Mouse (Mus musculus) erythroid progenitor cell, adult 5-6 weeks (primary cell): Measurements from ENCODE around the gene Satb2. TPM values are rescaled to one million over a fixed set of nuclear protein-coding genes. Genes with fewer than 3 reads are reported as not detected.

ENCODE experiments used
- ATAC-seq: replicated peaks from 2 replicates; pipeline ENCODE4 v1.8.0; 2016; ENCODE audit warnings: moderate number of reproducible peaks, mild to moderate bottlenecking, moderate TSS enrichment, inconsistent platforms; ENCODE audit not compliant: poor library complexity, low FRiP score, severe bottlenecking
- total RNA-seq, 2 experiments: library from RNA; stranded (forward) in 1 of 2; stranded (reverse) in 1 of 2; fragments of 150-400 nt in 1 of 2; fragments of 186-747, 209-891 nt in 1 of 2; gene quantifications; 2 replicates each; pipeline versions ENCODE4 v1.2.3 to v1.2.4; 2015 to 2017; ENCODE audit warnings: low replicate concordance in 2 of 2

Gene Satb2
- total RNA-seq, 2 experiments from 2014 or later, result 0.08 TPM; not detected in 1

DNA sequence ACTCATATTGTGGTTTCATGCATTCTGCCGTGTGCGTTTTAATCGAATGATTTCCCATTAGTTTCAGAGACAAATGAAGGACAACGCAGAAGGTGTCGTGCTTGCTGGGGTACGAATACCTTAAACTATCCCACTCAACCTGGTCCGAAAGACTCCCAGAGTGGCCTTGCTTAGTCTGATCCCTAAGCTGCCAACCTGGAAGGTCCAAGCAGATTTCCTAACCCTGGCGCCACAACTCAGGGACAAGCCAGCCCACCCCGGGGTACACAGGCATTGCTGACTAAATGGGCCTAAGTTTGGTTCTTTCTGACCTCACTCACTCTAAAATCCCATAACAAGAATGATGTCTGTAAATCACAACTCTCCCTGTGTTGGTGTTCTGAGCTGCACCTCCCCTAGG, 132.1 kb downstream of the Satb2 start:
- no peak for ATAC-seq

DNA sequence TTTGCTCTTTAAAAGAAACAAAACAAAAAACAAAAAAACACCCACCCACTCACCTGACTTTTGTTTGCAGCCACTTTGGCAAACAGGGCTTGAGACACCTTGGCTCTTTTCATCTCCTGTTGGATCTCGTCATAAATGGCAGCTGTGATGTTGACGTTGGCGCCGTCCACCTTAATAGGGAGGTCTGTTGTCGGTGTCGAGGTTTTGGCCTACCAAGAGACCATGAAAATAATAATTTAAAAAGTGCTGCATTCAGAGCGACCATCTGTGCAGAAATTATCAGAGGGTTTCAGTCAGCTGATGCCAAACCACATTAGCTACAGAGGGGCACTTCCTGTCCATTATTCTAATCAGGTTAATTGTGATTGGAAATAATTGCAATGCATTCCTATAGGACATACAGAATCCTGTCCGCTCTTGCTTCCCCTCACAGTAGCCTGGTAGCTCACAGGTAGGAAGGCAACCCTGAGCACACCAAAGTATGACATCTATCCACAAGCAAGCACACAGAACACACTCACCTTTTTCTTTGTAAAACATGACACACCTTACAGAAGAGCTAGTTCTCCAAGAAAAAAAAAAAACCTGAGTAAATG, 132.8 kb downstream of the Satb2 start:
- no peak for ATAC-seq

DNA sequence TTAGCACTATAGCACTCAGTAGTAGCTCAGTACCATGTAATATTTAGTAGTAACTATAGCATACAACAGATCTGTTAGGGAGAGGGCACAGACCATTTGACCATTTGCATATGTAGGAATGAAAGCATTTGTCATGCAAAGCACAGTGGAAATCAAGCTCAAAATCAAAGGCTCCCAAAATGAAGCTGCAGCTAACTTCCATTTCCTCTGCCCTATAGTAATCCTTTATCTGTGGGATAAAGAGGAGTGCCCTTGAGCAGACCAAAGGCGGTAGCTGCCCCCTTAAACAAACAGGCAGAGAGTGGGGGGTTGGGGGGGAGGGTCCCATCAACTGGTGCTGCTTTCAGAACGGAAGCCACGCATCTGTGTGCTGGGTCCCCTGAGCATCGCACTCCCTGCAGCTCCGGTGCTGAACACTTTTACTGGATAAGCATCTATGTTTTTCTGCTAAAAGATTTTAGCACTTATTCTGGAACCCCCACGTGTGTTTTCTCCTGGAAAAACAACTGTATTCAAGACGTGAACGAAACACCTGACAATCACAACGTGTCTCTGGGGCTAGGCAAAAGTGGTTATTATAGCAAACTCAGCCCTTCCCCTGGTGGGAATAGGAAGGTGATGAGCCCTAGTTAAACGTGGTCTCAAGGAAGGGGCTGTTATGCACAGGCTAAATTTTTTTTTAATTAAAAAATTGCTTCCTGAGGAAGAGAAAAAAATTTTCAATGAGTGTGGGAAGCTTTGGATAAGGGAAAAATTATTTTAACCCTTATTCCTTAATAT, 133.7 kb downstream of the Satb2 start:
- ATAC-seq, result no peak

DNA sequence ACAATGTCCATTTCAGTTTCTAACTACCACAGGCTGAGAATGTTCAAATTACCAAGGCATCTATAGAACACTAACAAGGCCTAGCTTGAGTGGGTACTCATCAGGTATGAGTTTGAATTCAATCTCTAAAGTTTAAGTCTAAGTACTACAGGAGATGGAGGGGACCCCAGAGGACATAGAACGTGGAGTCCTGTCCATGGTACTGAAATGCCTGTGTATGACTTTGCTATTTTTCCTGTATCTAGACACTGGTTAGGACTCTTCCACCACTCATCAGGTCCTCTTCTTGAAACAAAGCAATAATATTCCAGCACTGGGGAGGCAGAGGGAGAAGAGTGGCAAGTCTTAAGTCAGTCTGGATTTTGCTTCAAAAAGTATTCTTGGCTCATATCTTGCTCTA, 139.5 kb downstream of the Satb2 start:
- ATAC-seq, result no peak

DNA sequence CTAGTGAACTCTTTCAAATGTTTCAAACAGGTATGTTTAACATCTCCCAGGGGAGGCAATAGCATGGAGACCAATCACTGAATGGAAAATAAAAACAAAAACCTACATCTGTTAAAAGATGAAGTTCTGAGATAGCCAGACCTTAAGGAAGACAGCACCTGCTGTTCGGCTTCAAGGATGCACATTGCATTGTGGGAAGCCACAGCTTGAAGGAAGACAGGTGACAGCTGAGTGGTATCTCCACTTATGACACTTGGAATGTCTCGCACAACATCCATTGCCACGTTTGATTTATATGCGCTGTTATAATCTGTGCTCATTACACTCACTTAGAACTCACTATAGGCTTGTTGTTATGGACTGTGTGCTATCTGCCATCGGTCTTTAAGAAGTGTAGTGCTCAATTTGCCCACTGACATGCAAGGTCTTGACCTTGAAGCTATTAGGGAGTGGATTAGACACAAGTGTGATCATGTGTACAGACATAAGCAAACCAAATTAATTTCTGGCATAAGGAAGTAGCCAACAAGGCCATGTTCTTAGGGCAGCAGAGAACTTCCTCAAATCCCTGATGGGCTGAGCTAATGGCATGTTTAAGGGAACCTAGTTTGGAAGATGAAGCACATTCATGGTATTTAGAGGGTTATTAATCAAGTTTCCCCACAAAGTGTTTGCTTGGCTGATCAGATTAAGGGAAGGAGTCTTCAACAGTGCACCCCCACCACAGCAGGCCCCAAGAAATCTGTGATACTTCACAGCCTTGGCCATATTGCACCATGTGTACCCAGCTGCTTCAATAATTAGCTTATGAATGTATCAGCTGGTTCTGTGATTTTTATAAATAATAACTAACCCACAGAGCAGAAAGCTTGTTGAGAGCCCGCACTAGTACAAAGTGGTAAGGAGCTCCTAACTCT, 144.2 kb downstream of the Satb2 start:
- ATAC-seq, result no peak

DNA sequence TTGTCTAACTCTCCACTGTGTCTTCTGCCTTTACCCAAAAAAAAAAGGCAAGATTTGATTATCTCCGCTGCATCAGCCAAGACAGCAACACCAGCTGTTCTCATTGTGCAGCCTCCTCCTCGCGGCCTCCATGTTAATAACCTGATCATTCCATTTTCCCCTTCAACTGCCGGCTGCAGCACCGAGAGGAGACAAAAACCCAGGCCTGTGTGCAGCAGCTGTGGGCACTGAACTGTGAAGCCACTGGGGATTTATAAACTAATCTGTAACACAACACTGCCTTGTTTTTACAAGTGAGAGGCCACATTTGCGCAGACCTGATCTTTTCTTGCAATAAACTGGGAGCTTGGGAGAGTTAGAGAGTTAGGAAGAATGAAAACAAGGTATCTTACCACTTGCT, 145.1 kb downstream of the Satb2 start:
- no peak for ATAC-seq

DNA sequence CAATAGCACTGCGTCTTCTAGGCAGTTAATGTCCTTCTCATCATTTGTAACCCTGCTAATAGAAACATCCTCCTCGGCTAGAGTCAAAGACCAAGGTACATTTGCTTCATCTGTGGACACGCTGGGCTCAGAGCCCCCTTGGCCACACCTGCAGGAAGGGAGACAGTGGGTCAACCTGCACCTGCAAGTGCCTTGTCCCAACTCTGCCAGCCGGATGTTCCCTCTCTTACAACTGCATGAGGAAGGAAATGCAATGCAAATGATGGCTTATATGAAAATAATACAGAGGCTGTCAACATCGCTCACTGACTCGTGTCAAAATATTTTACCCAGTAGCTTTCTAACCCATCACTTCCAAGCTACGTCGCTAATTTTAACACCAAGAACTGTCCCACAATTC, 145.7 kb downstream of the Satb2 start:
- no peak for ATAC-seq

DNA sequence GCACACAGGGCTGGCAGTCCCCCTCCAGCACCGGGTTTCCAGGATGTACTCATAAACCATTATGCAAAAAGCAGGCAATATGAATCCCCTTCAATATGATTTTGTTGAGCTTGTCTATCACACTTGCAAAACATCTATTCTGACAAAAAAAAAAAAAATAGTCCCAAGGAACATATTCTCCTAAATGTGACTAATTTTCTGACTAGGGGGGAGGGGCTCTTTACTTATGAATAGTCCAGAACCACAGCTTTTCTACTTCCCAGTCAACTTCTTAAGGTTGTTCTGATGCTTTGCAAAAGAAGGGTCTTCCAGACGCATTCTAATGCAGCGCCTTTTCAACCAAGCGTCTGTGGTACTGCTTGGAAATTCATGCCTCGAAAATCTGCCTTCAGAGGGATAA, 155.7 kb downstream of the Satb2 start:
- no peak for ATAC-seq

DNA sequence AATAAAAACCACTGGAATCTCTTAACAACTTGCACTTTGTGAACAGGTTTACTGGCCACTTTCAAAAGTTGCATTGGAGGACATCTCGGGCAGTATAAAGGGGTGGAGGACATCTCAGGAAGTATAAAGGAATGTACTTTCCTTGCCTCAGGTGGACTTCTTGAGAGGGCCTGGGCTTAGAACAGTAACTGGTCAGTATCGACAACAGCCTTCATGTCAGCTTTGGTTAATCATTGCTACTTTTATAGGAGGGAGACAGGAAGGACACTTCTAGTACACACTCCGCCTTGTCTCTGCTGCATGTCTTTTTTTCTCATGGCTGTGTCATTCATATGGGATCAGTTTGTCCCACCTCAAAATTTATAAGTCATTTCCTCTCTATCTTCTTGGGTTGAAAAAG, 156.4 kb downstream of the Satb2 start:
- no peak for ATAC-seq

DNA sequence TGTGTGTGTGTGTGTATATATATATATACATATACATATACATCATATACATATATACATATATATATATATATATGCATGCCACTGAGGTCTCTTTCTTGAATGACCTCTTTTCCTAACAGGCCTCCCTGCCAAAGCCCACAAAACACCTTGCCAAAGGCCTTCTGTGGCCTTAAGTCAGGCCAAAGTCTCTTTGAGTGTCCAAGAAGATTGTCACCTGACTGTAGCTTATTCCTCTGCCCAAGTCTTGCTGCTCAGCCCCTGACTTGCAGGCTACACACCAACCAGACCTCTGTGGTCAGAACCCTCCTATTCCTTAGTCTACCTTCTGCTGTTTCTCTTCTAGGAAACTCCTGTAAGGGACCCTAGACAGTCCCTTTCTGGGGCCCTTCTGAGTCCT, 164.9 kb downstream of the Satb2 start:
- no peak for ATAC-seq

DNA sequence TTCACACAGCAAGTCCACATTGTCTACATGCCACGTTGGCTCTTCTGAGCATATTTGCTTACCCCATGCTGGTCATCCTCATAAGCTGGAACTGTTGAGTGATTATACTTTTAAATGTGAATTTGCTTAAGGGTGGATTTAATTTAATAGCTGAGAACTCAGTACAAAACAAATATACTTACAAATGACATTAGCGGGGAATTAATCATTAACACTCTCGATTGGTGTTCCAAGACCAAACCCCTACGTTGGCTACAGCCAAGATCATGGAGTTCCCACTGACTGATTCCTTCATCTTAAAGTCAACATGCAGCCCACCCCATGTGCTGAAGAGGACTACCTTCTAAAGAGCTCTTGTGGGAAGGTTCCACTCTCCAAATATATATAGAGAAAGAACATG, 165.5 kb downstream of the Satb2 start:
- ATAC-seq, result no peak

DNA sequence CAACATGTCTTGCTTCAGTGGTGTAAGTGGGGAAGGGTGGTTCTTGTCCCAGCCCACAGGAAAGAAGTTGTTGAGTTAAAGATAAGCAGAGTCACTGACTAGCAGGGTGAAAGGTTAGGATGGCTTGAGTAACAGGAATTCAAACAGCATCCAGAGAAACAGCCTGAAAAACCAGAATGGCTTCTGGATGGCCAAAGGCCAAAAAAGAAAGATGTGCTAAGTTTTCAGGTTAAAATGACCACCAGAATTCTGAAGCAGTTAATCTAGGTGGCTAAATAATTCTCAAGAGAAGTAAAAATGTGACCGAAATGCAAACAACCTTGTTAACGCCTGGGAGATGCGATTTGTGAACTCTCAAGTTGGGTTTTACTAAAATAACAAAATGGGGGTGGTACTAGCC, 167.0 kb downstream of the Satb2 start:
- ATAC-seq, result no peak

DNA sequence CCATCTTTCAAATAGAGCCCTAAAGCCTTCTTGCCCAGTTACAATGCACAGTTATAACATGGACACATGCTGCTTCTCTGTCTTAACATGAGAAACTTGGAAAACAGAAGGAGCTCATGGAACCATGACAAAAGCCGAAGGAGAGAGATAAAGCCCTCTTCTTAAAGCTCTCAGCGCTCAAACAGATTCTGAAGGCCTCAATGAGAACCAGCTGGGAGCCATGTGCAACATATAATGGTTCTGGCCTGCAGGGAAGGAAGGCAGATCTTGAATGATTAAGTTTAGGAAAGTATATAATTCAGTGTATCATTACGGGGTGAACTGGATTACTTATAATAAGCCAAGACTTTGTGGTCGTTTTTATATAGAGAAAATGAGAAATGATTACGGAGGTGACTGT, 172.4 kb downstream of the Satb2 start:
- ATAC-seq, result no peak

DNA sequence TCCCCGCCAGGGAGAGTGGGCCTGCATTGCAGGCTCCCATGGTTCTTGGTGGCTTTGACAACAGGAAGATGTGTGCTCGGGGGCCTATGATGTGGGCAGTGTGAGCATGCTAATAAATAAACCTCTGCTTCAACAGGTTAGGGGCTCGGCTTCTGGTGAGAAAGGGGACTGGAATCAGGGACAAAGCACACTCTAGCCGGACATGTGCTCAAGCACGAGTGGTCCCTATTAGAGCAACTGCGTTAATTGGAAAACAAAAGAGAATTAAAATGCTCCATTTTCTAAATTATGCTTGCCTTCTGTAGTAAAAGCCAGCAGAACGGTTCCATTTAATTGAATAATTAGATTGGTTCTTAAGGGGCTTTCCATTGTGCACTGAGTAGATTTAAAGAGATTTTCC, 177.8 kb downstream of the Satb2 start:
- ATAC-seq, result no peak

DNA sequence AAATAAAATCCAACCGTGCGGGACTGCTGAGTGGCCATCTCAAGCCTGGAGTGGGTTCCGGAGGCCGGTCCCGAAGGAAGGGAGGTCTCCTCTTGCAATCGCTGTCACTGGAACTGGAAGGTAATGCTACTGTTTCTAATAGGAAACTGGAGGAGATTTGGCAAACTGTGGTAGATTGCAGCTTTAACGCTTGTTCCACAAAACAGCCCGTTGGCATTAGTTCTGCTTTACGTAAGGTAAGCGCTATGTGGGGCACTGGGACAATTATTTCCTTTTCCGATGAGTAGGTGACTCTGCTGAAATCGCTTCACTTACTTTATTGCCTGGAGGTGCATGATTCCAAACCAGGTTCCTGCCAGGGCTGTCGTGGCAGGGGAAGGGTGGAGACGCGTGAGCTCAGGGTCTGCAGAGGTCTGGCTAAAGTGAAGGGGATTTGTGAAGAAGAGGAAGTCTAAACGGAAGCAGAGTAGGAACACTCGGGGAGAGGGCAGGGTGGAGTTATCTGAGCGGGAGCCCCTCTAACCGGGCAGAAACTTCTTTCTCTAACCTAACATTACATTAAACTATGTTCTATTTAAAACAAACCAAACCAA, 183.3 kb downstream of the Satb2 start:
- ATAC-seq, result no peak

DNA sequence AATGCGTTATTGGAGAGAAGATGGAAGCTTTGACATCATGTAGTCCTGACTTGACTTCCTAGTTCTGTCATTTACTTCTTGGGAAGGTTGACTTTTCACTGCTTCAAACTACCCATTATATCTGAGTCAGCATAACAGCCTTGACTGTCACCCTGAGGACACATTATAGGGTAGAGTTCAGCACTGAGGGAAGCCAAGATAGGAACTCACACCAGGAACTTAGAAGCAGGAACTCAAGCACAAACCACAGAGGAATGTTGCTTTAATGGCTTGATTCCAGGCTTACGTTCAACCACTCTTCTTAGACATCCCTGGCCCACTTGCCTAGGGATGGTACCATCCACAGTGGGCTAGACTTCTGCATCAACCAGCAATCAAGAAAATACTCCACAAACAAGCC, 188.8 kb downstream of the Satb2 start:
- no peak for ATAC-seq

DNA sequence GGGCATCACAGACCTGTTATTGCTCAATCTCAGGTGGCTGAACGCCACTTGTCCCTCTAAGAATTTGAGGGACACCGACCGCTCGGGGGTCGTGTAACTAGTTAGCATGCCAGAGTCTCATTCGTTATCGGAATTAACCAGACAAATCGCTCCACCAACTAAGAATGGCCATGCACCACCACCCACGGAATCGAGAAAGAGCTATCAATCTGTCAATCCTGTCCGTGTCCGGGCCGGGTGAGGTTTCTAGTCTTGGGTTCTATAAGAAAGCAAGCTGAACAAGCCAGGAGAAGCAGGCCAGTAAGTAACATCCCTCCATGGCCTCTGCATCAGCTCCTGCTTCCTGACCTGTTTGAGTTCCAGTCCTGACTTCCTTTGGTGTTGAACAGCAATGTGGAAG, 196.3 kb downstream of the Satb2 start:
- ATAC-seq, result peak; percentile 98

DNA sequence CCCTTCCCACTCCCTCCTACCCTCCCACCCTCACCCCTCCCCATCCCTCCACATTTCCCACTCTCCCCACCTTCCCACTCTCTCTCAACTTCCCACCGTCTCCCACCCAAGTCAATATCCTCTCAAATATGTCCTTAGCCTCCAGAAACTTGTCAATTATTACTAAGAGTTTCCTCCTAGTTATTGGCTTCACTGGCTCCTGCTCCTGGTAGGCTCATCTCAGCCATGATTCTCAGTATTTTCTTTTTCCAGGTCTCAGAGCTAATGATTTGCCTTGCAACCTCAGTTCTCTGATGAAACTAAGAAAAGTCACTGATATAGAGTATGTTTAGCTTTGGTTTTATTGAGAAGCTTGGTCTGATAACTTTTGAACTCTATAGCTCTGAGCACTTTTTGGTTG, 214.2 kb downstream of the Satb2 start:
- ATAC-seq, result no peak

DNA sequence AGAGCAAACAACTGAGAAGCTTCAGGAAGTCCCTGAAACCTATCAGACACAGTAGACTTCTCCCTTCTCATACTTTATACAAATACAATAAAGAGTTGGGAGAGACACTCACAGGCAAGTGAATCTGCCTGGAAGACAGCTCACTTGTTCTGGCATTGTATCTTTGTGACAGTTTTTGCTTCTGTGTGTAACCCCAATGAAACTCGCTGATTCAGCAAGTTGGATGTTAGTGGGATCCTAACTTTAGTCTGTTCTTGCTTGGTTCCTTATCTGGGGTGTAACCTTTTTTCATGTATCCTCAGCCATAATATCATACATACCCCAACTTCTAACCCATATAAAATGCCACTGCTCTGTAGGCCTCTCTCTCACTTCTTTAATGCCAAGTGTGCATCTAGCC, 216.9 kb downstream of the Satb2 start:
- no peak for ATAC-seq

DNA sequence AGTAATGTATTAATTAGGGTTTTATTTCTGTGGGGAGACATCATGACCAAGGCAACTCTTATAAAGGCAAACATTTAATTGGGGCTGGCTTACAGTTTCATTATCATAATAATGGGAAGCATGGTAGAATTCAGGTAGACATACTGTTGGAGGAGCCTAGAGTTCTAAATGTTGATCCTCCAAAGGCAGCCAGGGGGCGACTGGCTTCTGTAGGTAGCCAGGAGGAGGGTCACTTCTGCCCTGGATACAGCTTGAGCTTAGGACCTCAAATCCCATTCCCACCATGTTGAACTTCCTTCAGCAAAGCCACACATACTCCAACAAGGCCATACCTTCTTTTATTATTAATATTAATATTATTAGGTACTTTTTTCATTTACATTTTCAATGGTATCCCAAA, 225.2 kb downstream of the Satb2 start:
- no peak for ATAC-seq
